Mouse (Mus musculus): ENCODE results near the gene Gle1. TPM values are rescaled to one million over a fixed set of nuclear protein-coding genes. Genes with fewer than 3 reads are reported as not detected.
"Not testable (repeated sequence)": the region's sequence is repeated elsewhere in the genome, so short reads cannot be mapped to it uniquely, and the experiment has no call there.

Gle1 gene
- polyA plus RNA-seq (2012; rRNA removed), result 49.4 and 53.1 TPM in 2 replicates

GRCm38 (mm10) chr2:29934906-29935599, at the start of gene Gle1:
TSS of gene Gle1 (plus strand) at chr2:29935426.
- Histone ChIP-seq H3K27ac (ENCODE audit: insufficient read depth, low read length) (no peak within 1 kb of the TSS), H3K4me1 (ENCODE audit: control insufficient read depth, insufficient read depth, low read length) (peaks cover 4% of the 10 kb centered on the region; the same call in 1 of the 2 replicates), H3K4me3 (ENCODE audit: insufficient read depth, low read length) (peak within 1 kb of the TSS; percentile 40)
- TF ChIP-seq CTCF (IDR thresholded peaks at IDR 0.05; ENCODE audit: extremely low read depth, insufficient read depth, low read length) (peak; percentile 19; the same call in 1 of the 2 replicates), POLR2A (IDR thresholded peaks at IDR 0.05; ENCODE audit: extremely low read depth, insufficient read depth, low read length) (peak; percentile 76)

GRCm38 (mm10) chr2:29886659-29887292, 48.5 kb upstream of the Gle1 start:
- H3K4me1 ChIP-seq (ENCODE audit: control insufficient read depth, insufficient read depth, low read length); H3K27ac ChIP-seq (ENCODE audit: insufficient read depth, low read length); H3K4me3 ChIP-seq (ENCODE audit: insufficient read depth, low read length): not testable (repeated sequence)

GRCm38 (mm10) chr2:29889066-29889944, 45.9 kb upstream of the Gle1 start, which contains the start of gene Odf2:
TSS of gene Odf2 (plus strand) at chr2:29889221.
- Histone ChIP-seq H3K4me1 (ENCODE audit: control insufficient read depth, insufficient read depth, low read length) (peaks cover 4% of the 10 kb centered on the region; the same call in 1 of the 2 replicates), H3K4me3 (ENCODE audit: insufficient read depth, low read length) (peak within 1 kb of the TSS; percentile 59), H3K27ac (ENCODE audit: insufficient read depth, low read length) (peak within 1 kb of the TSS; percentile 51; the same call in 1 of the 2 replicates)
- no peak for TF ChIP-seq CTCF (IDR thresholded peaks at IDR 0.05; ENCODE audit: extremely low read depth, insufficient read depth, low read length)
- TF ChIP-seq POLR2A (IDR thresholded peaks at IDR 0.05; ENCODE audit: extremely low read depth, insufficient read depth, low read length), result peak; percentile 34; the same call in 1 of the 2 replicates

- TF ChIP-seq CTCF (IDR thresholded peaks at IDR 0.05; ENCODE audit: extremely low read depth, insufficient read depth, low read length) (no peak), POLR2A (IDR thresholded peaks at IDR 0.05; ENCODE audit: extremely low read depth, insufficient read depth, low read length) (peak; percentile 9; the same call in 1 of the 2 replicates)
- H3K4me3 ChIP-seq (ENCODE audit: insufficient read depth, low read length), result peak overlapping the region; percentile 59
- H3K4me1 ChIP-seq (ENCODE audit: control insufficient read depth, insufficient read depth, low read length), result peaks cover 4% of the 10 kb centered on the region; the same call in 1 of the 2 replicates
- peak overlapping the region; percentile 22; the same call in 1 of the 2 replicates for H3K27ac ChIP-seq (ENCODE audit: insufficient read depth, low read length)
These were observed 45.0 kb upstream of the Gle1 start for GRCm38 (mm10) chr2:29889991-29890833.

- no peak overlapping the region for H3K27ac ChIP-seq (ENCODE audit: insufficient read depth, low read length)
- H3K4me3 ChIP-seq (ENCODE audit: insufficient read depth, low read length), result no peak overlapping the region
- no peak for TF ChIP-seq POLR2A (IDR thresholded peaks at IDR 0.05; ENCODE audit: extremely low read depth, insufficient read depth, low read length)
- no peak for TF ChIP-seq CTCF (IDR thresholded peaks at IDR 0.05; ENCODE audit: extremely low read depth, insufficient read depth, low read length)
- peaks cover 4% of the 10 kb centered on the region; the same call in 1 of the 2 replicates for H3K4me1 ChIP-seq (ENCODE audit: control insufficient read depth, insufficient read depth, low read length)
These were observed 43.5 kb upstream of the Gle1 start for GRCm38 (mm10) chr2:29891773-29892172.

- TF ChIP-seq POLR2A (IDR thresholded peaks at IDR 0.05; ENCODE audit: extremely low read depth, insufficient read depth, low read length) (no peak), CTCF (IDR thresholded peaks at IDR 0.05; ENCODE audit: extremely low read depth, insufficient read depth, low read length) (no peak)
- no peak overlapping the region for H3K27ac ChIP-seq (ENCODE audit: insufficient read depth, low read length)
- no peak overlapping the region for H3K4me3 ChIP-seq (ENCODE audit: insufficient read depth, low read length)
- peaks cover 3% of the 10 kb centered on the region for H3K4me1 ChIP-seq (ENCODE audit: control insufficient read depth, insufficient read depth, low read length)
These were observed 39.2 kb upstream of the Gle1 start for GRCm38 (mm10) chr2:29896071-29896470.

- no peak overlapping the region for H3K4me3 ChIP-seq (ENCODE audit: insufficient read depth, low read length)
- no peak for TF ChIP-seq POLR2A (IDR thresholded peaks at IDR 0.05; ENCODE audit: extremely low read depth, insufficient read depth, low read length)
- no peak for TF ChIP-seq CTCF (IDR thresholded peaks at IDR 0.05; ENCODE audit: extremely low read depth, insufficient read depth, low read length)
- H3K27ac ChIP-seq (ENCODE audit: insufficient read depth, low read length), result no peak overlapping the region
- H3K4me1 ChIP-seq (ENCODE audit: control insufficient read depth, insufficient read depth, low read length), result no peaks in the 10 kb centered on the region; the same call in 1 of the 2 replicates
These were observed 37.9 kb upstream of the Gle1 start for GRCm38 (mm10) chr2:29897366-29897765.

GRCm38 (mm10) chr2:29898081-29898480, 37.1 kb upstream of the Gle1 start:
- H3K27ac ChIP-seq (ENCODE audit: insufficient read depth, low read length), result no peak overlapping the region
- no peak for TF ChIP-seq CTCF (IDR thresholded peaks at IDR 0.05; ENCODE audit: extremely low read depth, insufficient read depth, low read length)
- TF ChIP-seq POLR2A (IDR thresholded peaks at IDR 0.05; ENCODE audit: extremely low read depth, insufficient read depth, low read length), result no peak

More at GRCm38 (mm10) chr2:29898081-29898480, 37.1 kb upstream of the Gle1 start:
- H3K4me3 ChIP-seq (ENCODE audit: insufficient read depth, low read length), result no peak overlapping the region
- H3K4me1 ChIP-seq (ENCODE audit: control insufficient read depth, insufficient read depth, low read length), result no peaks in the 10 kb centered on the region; the same call in 1 of the 2 replicates
